Mouse (Mus musculus): ENCODE data around the gene Foxk1. TPM values are rescaled to one million over a fixed set of nuclear protein-coding genes. Genes with fewer than 3 reads are reported as not detected.

The Foxk1 gene
- polyA plus RNA-seq (2015; fragmentation: Nextera tagmentation; extraction: Ambion mirVana) = 6.3 and 6.6 TPM in 2 replicates

- Histone ChIP-seq H3K27me3 (no peaks in the 10 kb centered on the region), H3K36me3 (peaks cover 11% of the 10 kb centered on the region), H3K4me2 (replicated peaks) (peak within 1 kb of the TSS; percentile 91), H3K4me3 (peak within 1 kb of the TSS; percentile 87), H3K4me1 (peaks cover 40% of the 10 kb centered on the region), H3K9ac (peak within 1 kb of the TSS; percentile 96), H3K27ac (peak within 1 kb of the TSS; percentile 78), H3K9me3 (no peaks in the 10 kb centered on the region)
- peak; percentile 89 for ATAC-seq (ENCODE audit: low FRiP score, low read depth)
- WGBS = under 1% methylated on average over 53 of the region's 60 CpGs
These were observed at the start of gene Foxk1 for GRCm38 (mm10) chr5:142400981-142401640. Foxk1 (plus strand) TSS chr5:142401497.

GRCm38 (mm10) chr5:142352336-142352892, 48.9 kb upstream of the Foxk1 start:
- H3K4me1 ChIP-seq = no peaks in the 10 kb centered on the region
- H3K9ac ChIP-seq = no peak overlapping the region
- no peaks in the 10 kb centered on the region for H3K27me3 ChIP-seq
- no peak overlapping the region for H3K4me3 ChIP-seq
- no peaks in the 10 kb centered on the region for H3K9me3 ChIP-seq
- no peak overlapping the region for H3K4me2 ChIP-seq (replicated peaks)
- no peak overlapping the region for H3K27ac ChIP-seq
- WGBS = 89% methylated on average over 5 of the region's 5 CpGs
- ATAC-seq (ENCODE audit: low FRiP score, low read depth) = no peak
- no peaks in the 10 kb centered on the region for H3K36me3 ChIP-seq

GRCm38 (mm10) chr5:142355144-142355543, 46.2 kb upstream of the Foxk1 start:
- Histone ChIP-seq H3K9ac (no peak overlapping the region), H3K27ac (no peak overlapping the region), H3K4me1 (no peaks in the 10 kb centered on the region), H3K27me3 (peaks cover 3% of the 10 kb centered on the region; the same call in 1 of the 2 replicates), H3K9me3 (no peaks in the 10 kb centered on the region), H3K4me3 (no peak overlapping the region), H3K4me2 (replicated peaks) (no peak overlapping the region), H3K36me3 (no peaks in the 10 kb centered on the region)
- ATAC-seq (ENCODE audit: low FRiP score, low read depth) = no peak
- 80% methylated on average over 3 of the region's 3 CpGs for WGBS

GRCm38 (mm10) chr5:142361166-142361565, 40.1 kb upstream of the Foxk1 start:
- Histone ChIP-seq H3K9ac (no peak overlapping the region), H3K9me3 (no peaks in the 10 kb centered on the region), H3K4me3 (no peak overlapping the region), H3K4me2 (replicated peaks) (no peak overlapping the region), H3K27me3 (peaks cover 3% of the 10 kb centered on the region; the same call in 1 of the 2 replicates), H3K36me3 (no peaks in the 10 kb centered on the region), H3K4me1 (no peaks in the 10 kb centered on the region), H3K27ac (no peak overlapping the region)
- ATAC-seq (ENCODE audit: low FRiP score, low read depth) = no peak
- 68% methylated on average over 5 of the region's 5 CpGs for WGBS

GRCm38 (mm10) chr5:142362894-142363293, 38.4 kb upstream of the Foxk1 start:
- 74% methylated on average over 3 of the region's 3 CpGs for WGBS
- H3K27me3 ChIP-seq = peaks cover 3% of the 10 kb centered on the region; the same call in 1 of the 2 replicates
- H3K4me1 ChIP-seq = peaks cover 7% of the 10 kb centered on the region
- H3K4me2 ChIP-seq (replicated peaks) = no peak overlapping the region
- no peak overlapping the region for H3K9ac ChIP-seq
- H3K27ac ChIP-seq = no peak overlapping the region
- no peak overlapping the region for H3K4me3 ChIP-seq
- ATAC-seq (ENCODE audit: low FRiP score, low read depth) = no peak
- no peaks in the 10 kb centered on the region for H3K36me3 ChIP-seq
- H3K9me3 ChIP-seq = no peaks in the 10 kb centered on the region

GRCm38 (mm10) chr5:142364095-142364494, 37.2 kb upstream of the Foxk1 start:
- H3K36me3 ChIP-seq = no peaks in the 10 kb centered on the region
- peaks cover 15% of the 10 kb centered on the region for H3K4me1 ChIP-seq
- H3K9me3 ChIP-seq = no peaks in the 10 kb centered on the region
- H3K9ac ChIP-seq = no peak overlapping the region
- H3K27me3 ChIP-seq = peaks cover 3% of the 10 kb centered on the region; the same call in 1 of the 2 replicates
- WGBS = 37% methylated on average over 5 of the region's 5 CpGs
- no peak overlapping the region for H3K4me3 ChIP-seq
- no peak overlapping the region for H3K27ac ChIP-seq
- no peak for ATAC-seq (ENCODE audit: low FRiP score, low read depth)
- H3K4me2 ChIP-seq (replicated peaks) = no peak overlapping the region

- H3K4me3 ChIP-seq = peak overlapping the region; percentile 60
- WGBS = under 1% methylated on average over 83 of the region's 83 CpGs
- peaks cover 30% of the 10 kb centered on the region for H3K4me1 ChIP-seq
- peak overlapping the region; percentile 76 for H3K9ac ChIP-seq
- H3K27ac ChIP-seq = peak overlapping the region; percentile 79
- peak overlapping the region; percentile 80 for H3K4me2 ChIP-seq (replicated peaks)
- no peaks in the 10 kb centered on the region for H3K36me3 ChIP-seq
- H3K27me3 ChIP-seq = no peaks in the 10 kb centered on the region
- no peaks in the 10 kb centered on the region for H3K9me3 ChIP-seq
- peak; percentile 93 for ATAC-seq (ENCODE audit: low FRiP score, low read depth)
These were observed 33.9 kb upstream of the Foxk1 start for GRCm38 (mm10) chr5:142367085-142368081.

- no peak for ATAC-seq (ENCODE audit: low FRiP score, low read depth)
- Histone ChIP-seq H3K4me1 (peaks cover 36% of the 10 kb centered on the region), H3K36me3 (no peaks in the 10 kb centered on the region), H3K9me3 (no peaks in the 10 kb centered on the region), H3K27ac (peak overlapping the region; percentile 79), H3K9ac (peak overlapping the region; percentile 76), H3K4me3 (peak overlapping the region; percentile 60), H3K4me2 (replicated peaks) (peak overlapping the region; percentile 80), H3K27me3 (no peaks in the 10 kb centered on the region)
- 47% methylated on average over 5 of the region's 5 CpGs for WGBS
These were observed 33.2 kb upstream of the Foxk1 start for GRCm38 (mm10) chr5:142368122-142368521.

GRCm38 (mm10) chr5:142370406-142371171, 30.7 kb upstream of the Foxk1 start:
- no peaks in the 10 kb centered on the region for H3K36me3 ChIP-seq
- WGBS = 91% methylated on average over 4 of the region's 4 CpGs
- H3K27ac ChIP-seq = no peak overlapping the region
- peaks cover 4% of the 10 kb centered on the region; the same call in 1 of the 2 replicates for H3K9me3 ChIP-seq
- no peak overlapping the region for H3K4me3 ChIP-seq
- no peaks in the 10 kb centered on the region for H3K27me3 ChIP-seq
- ATAC-seq (ENCODE audit: low FRiP score, low read depth) = no peak
- H3K9ac ChIP-seq = no peak overlapping the region
- peaks cover 36% of the 10 kb centered on the region for H3K4me1 ChIP-seq
- no peak overlapping the region for H3K4me2 ChIP-seq (replicated peaks)

GRCm38 (mm10) chr5:142371172-142372155, 29.8 kb upstream of the Foxk1 start:
- Histone ChIP-seq H3K36me3 (no peaks in the 10 kb centered on the region), H3K9me3 (peaks cover 4% of the 10 kb centered on the region; the same call in 1 of the 2 replicates), H3K4me2 (replicated peaks) (peak overlapping the region; percentile 25; the same call in 1 of the 2 replicates), H3K4me1 (peaks cover 33% of the 10 kb centered on the region), H3K9ac (0 out of 2 replicates have a peak overlapping the region, but pooled peaks have one; percentile 48), H3K4me3 (no peak overlapping the region), H3K27ac (peak overlapping the region; percentile 73), H3K27me3 (no peaks in the 10 kb centered on the region)
- 17% methylated on average over 24 of the region's 24 CpGs for WGBS
- ATAC-seq (ENCODE audit: low FRiP score, low read depth) = no peak
